Mouse (Mus musculus): ENCODE measurements around the gene Lsamp. TPM values are rescaled to one million over a fixed set of nuclear protein-coding genes. Genes with fewer than 3 reads are reported as not detected.

Lsamp gene
- polyA plus RNA-seq, 1 experiment from 2014 or later, result 0.25 TPM

DNA sequence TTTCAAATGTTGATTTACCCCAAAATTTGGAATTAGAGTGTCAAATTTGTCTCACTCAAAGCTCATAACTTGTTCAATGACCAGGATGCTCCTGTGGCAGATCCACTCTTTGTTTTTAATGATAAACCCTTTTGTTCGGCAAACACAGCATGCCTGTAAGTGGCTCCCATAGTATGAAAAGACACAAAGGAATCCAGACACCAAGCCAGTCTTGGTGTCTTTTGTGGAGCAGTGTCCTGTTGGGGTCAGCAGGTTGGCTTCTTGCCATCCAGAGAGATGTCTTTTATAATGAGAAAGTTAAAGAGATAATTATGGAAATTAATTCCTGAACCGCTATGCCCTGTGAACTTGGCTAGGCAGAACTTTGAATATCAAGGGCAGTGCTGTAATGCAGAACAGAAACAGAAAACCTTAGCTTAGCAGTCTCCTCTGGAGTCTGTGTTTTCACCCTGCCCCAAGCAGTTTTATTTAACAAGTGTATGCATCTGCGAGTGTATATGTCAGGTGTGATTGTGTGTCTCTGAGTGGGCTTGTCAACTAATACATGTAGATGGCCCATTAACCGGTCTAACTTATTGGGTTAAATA is 310.2 kb downstream of the Lsamp start:
- no peaks in the 10 kb centered on the region for H3K36me3 ChIP-seq
- no peak overlapping the region for H3K9ac ChIP-seq
- ATAC-seq, result no peak
- no peaks in the 10 kb centered on the region for H3K9me3 ChIP-seq (replicated peaks)
- no peak overlapping the region for H3K4me3 ChIP-seq
- H3K27ac ChIP-seq, result no peak overlapping the region
- 72% methylated on average over 4 of the region's 4 CpGs for WGBS (ENCODE audit: insufficient replicate concordance)
- no peaks in the 10 kb centered on the region for H3K27me3 ChIP-seq (replicated peaks)
- H3K4me1 ChIP-seq, result no peaks in the 10 kb centered on the region
- H3K4me2 ChIP-seq, result no peak overlapping the region

DNA sequence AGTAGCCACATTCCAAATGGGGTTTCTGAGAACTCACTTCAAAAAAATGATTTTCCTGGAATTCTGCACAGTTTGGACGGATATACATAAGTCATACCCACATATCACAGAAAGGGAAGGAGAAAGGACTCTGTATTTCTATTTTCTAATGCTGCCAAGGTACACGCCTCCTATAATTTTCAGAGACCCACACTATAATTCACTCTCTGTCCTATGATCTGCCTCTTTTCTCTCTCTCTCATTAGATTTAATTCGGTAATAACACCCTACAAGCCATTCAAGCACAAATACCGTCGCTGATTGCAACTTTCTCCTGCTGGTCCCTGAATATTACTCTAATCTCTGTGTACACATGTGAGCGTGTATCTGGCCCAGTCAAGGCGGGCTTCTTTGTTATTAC is 311.1 kb downstream of the Lsamp start:
- Histone ChIP-seq H3K27ac (no peak overlapping the region), H3K27me3 (replicated peaks) (no peaks in the 10 kb centered on the region), H3K9me3 (replicated peaks) (no peaks in the 10 kb centered on the region), H3K4me2 (no peak overlapping the region), H3K9ac (no peak overlapping the region), H3K4me1 (no peaks in the 10 kb centered on the region), H3K4me3 (no peak overlapping the region), H3K36me3 (no peaks in the 10 kb centered on the region)
- 66% methylated on average over 7 of the region's 7 CpGs for WGBS (ENCODE audit: insufficient replicate concordance)
- ATAC-seq, result no peak

GRCm38 (mm10) chr16:40307666-40308065 is 323.5 kb downstream of the Lsamp start:
- H3K9ac ChIP-seq, result no peak overlapping the region
- H3K36me3 ChIP-seq, result no peaks in the 10 kb centered on the region
- no peak overlapping the region for H3K27ac ChIP-seq
- no peak for ATAC-seq
- WGBS (ENCODE audit: insufficient replicate concordance), result 51% methylated on average over 2 of the region's 2 CpGs
- no peak overlapping the region for H3K4me2 ChIP-seq
- H3K4me1 ChIP-seq, result no peaks in the 10 kb centered on the region
- no peak overlapping the region for H3K4me3 ChIP-seq
- no peaks in the 10 kb centered on the region for H3K27me3 ChIP-seq (replicated peaks)
- H3K9me3 ChIP-seq (replicated peaks), result no peaks in the 10 kb centered on the region

- WGBS (ENCODE audit: insufficient replicate concordance), result 83% methylated on average over 2 of the region's 2 CpGs
Measured at GRCm38 (mm10) chr16:40316199-40316598, 332.0 kb downstream of the Lsamp start.

DNA sequence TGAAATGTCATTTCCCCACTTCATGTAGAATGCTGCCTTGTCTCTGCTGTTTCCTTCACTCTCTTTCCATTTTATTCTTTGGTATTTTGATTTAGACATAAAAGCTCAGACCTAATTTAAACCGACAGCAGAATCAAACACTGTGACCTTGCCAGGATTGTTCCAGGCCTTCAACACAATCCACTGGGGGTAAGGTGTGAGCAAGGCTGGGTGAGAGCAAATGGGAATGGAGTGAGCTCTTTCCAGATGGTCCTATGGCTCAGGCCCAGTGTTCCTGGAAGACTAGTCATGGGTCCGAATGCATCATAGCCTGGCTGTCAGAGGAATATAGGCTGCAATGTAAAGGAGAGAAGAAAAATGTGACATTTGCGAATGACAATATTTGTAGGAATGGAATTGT is 340.6 kb downstream of the Lsamp start:
- no peak for ATAC-seq
- no peaks in the 10 kb centered on the region for H3K4me1 ChIP-seq
- no peak overlapping the region for H3K27ac ChIP-seq
- WGBS (ENCODE audit: insufficient replicate concordance), result 74% methylated on average over 3 of the region's 3 CpGs
- H3K9ac ChIP-seq, result no peak overlapping the region
- H3K9me3 ChIP-seq (replicated peaks), result no peaks in the 10 kb centered on the region
- H3K36me3 ChIP-seq, result no peaks in the 10 kb centered on the region
- no peaks in the 10 kb centered on the region for H3K27me3 ChIP-seq (replicated peaks)
- no peak overlapping the region for H3K4me3 ChIP-seq
- H3K4me2 ChIP-seq, result no peak overlapping the region

More at GRCm38 (mm10) chr16:40316199-40316598, 332.0 kb downstream of the Lsamp start:
- no peak overlapping the region for H3K4me2 ChIP-seq
- H3K27me3 ChIP-seq (replicated peaks), result no peaks in the 10 kb centered on the region
- no peak overlapping the region for H3K9ac ChIP-seq
- H3K9me3 ChIP-seq (replicated peaks), result no peaks in the 10 kb centered on the region
- H3K4me3 ChIP-seq, result no peak overlapping the region
- H3K36me3 ChIP-seq, result no peaks in the 10 kb centered on the region
- H3K4me1 ChIP-seq, result no peaks in the 10 kb centered on the region
- no peak overlapping the region for H3K27ac ChIP-seq
- ATAC-seq, result no peak

DNA sequence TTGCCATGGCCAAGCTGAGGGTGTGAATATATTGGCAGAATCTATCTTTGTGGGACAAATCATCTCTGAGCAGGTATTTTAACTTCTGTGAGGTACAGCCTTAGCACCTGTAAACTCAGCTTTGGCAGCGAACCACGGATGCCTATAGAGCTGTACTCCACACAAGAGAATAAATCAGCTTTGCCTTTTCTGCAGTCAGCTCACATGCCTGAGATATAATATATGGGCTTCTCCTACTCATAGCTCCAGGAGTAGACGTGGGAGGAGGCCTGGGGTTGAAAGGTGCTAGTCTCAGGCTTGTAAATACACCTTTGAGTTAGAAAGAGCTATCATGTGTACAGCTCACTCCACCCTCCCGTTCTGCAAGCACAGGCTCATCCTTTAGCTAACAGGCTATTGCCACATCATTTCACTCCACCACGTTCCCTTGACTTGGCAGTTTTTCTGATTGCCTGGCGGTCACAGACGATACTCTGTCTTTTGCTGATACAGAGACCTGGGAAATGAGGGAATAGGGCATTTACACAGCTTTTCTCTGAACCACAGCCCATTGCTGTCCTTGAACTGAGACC is 344.2 kb downstream of the Lsamp start:
- H3K4me2 ChIP-seq, result no peak overlapping the region
- H3K9me3 ChIP-seq (replicated peaks), result no peaks in the 10 kb centered on the region
- no peaks in the 10 kb centered on the region for H3K36me3 ChIP-seq
- no peak overlapping the region for H3K4me3 ChIP-seq
- 65% methylated on average over 7 of the region's 7 CpGs for WGBS (ENCODE audit: insufficient replicate concordance)
- H3K27me3 ChIP-seq (replicated peaks), result no peaks in the 10 kb centered on the region
- no peaks in the 10 kb centered on the region for H3K4me1 ChIP-seq
- H3K9ac ChIP-seq, result no peak overlapping the region
- no peak overlapping the region for H3K27ac ChIP-seq
- no peak for ATAC-seq

GRCm38 (mm10) chr16:40369677-40370076 is 385.5 kb downstream of the Lsamp start:
- 66% methylated on average over 5 of the region's 5 CpGs for WGBS (ENCODE audit: insufficient replicate concordance)
- Histone ChIP-seq H3K9ac (no peak overlapping the region), H3K27me3 (replicated peaks) (no peaks in the 10 kb centered on the region), H3K4me1 (no peaks in the 10 kb centered on the region), H3K27ac (no peak overlapping the region), H3K36me3 (no peaks in the 10 kb centered on the region), H3K9me3 (replicated peaks) (no peaks in the 10 kb centered on the region), H3K4me2 (no peak overlapping the region), H3K4me3 (no peak overlapping the region)
- ATAC-seq, result no peak

- 58% methylated on average over 1 of the region's 1 CpGs for WGBS (ENCODE audit: insufficient replicate concordance)
- Histone ChIP-seq H3K4me2 (no peak overlapping the region), H3K27me3 (replicated peaks) (no peaks in the 10 kb centered on the region), H3K9ac (no peak overlapping the region), H3K36me3 (no peaks in the 10 kb centered on the region), H3K4me1 (no peaks in the 10 kb centered on the region), H3K9me3 (replicated peaks) (no peaks in the 10 kb centered on the region), H3K4me3 (no peak overlapping the region), H3K27ac (no peak overlapping the region)
- no peak for ATAC-seq
Measured at GRCm38 (mm10) chr16:40371291-40371690, 387.1 kb downstream of the Lsamp start.

DNA sequence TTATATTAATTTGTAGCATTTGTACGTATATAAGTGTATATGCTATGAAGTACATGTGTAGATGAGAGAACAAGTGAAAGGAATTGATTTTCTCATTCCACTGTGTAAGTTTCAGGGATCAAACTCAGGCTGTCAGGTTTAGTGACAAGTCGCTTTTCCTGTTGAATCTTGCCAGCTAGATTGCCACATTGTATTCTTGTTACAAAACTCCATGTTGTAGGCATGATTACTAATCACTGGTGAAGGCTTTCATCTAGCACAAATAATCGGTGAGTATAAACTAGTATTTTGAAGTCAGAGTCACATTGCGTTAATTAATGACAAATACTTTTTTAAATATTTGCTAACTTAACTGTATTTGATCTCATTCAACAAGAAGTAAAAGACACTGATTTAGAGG is 391.2 kb downstream of the Lsamp start:
- Histone ChIP-seq H3K36me3 (no peaks in the 10 kb centered on the region), H3K9ac (no peak overlapping the region), H3K9me3 (replicated peaks) (no peaks in the 10 kb centered on the region), H3K27me3 (replicated peaks) (no peaks in the 10 kb centered on the region), H3K27ac (no peak overlapping the region), H3K4me2 (no peak overlapping the region), H3K4me1 (no peaks in the 10 kb centered on the region), H3K4me3 (no peak overlapping the region)
- WGBS (ENCODE audit: insufficient replicate concordance), result 75% methylated on average over 4 of the region's 4 CpGs
- ATAC-seq, result no peak

- no peak for ATAC-seq
- H3K4me3 ChIP-seq, result no peak overlapping the region
Measured at GRCm38 (mm10) chr16:40377129-40377799, 393.1 kb downstream of the Lsamp start.

DNA sequence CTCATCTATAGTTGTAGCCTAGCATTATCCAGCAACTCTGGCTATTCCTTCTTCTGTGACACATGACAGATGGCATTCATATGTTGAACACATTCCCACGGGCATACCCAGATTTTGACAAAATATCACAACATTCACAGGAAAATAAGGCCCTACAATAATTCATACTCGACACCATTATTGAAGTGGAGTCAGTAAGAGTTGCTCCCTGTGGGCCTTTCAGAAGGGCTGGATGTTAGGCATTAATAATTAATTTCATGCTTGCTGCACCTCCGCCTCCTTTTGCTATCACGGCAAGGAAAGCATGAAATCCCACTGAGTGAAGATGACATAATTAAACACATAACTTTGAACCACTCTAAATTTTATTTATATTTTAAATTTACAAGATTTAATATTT is 407.9 kb downstream of the Lsamp start:
- Histone ChIP-seq H3K4me3 (no peak overlapping the region), H3K27ac (no peak overlapping the region), H3K27me3 (replicated peaks) (no peaks in the 10 kb centered on the region), H3K4me2 (no peak overlapping the region), H3K4me1 (no peaks in the 10 kb centered on the region), H3K9ac (no peak overlapping the region), H3K36me3 (no peaks in the 10 kb centered on the region), H3K9me3 (replicated peaks) (no peaks in the 10 kb centered on the region)
- ATAC-seq, result no peak
- 67% methylated on average over 4 of the region's 4 CpGs for WGBS (ENCODE audit: insufficient replicate concordance)

More at GRCm38 (mm10) chr16:40377129-40377799, 393.1 kb downstream of the Lsamp start:
- no peak overlapping the region for H3K9ac ChIP-seq
- H3K27me3 ChIP-seq (replicated peaks), result no peaks in the 10 kb centered on the region
- H3K27ac ChIP-seq, result no peak overlapping the region
- no peak overlapping the region for H3K4me2 ChIP-seq
- 71% methylated on average over 6 of the region's 6 CpGs for WGBS (ENCODE audit: insufficient replicate concordance)
- no peaks in the 10 kb centered on the region for H3K9me3 ChIP-seq (replicated peaks)
- no peaks in the 10 kb centered on the region for H3K36me3 ChIP-seq
- no peaks in the 10 kb centered on the region for H3K4me1 ChIP-seq

DNA sequence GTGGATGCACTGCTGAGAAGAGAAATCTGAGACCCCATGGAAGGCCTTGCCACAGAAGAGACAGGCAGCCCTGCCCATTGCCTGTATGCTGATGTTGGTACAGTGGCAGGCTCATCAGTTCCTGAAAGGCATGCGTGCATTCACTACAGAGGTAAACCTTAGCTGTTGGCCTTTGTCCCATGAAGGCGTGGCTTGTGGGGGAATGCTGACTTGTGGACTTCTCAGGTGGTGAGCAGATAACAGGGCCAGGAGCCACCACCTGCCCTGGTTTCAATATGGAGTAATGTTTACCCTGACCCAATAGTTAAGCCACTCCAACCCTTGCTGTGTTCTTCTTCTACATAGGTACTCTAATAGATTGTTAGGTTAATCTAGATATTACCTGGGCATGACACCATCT is 415.4 kb downstream of the Lsamp start:
- H3K4me2 ChIP-seq, result no peak overlapping the region
- ATAC-seq, result no peak
- no peak overlapping the region for H3K9ac ChIP-seq
- 70% methylated on average over 2 of the region's 2 CpGs for WGBS (ENCODE audit: insufficient replicate concordance)
- H3K4me1 ChIP-seq, result no peaks in the 10 kb centered on the region
- no peaks in the 10 kb centered on the region for H3K9me3 ChIP-seq (replicated peaks)
- H3K4me3 ChIP-seq, result no peak overlapping the region
- H3K27me3 ChIP-seq (replicated peaks), result no peaks in the 10 kb centered on the region
- H3K27ac ChIP-seq, result no peak overlapping the region
- H3K36me3 ChIP-seq, result no peaks in the 10 kb centered on the region

Data from liver, embryonic 12.5 days (tissue).